Mouse (Mus musculus) lung, postnatal 0 days (tissue): Measurements from ENCODE around the gene Serpina5. TPM values are rescaled to one million over a fixed set of nuclear protein-coding genes. Genes with fewer than 3 reads are reported as not detected.

Experiments used
- ATAC-seq: fragments of 200-750 bp; cut with Nextera tagmentation; 2 replicates; pipeline ENCODE4 v1.8.0; 2017; ENCODE audit warnings: moderate library complexity
- DNase-seq: peaks from one replicate; pipeline ENCODE4 v3.0.0-alpha.2; 2016; ENCODE audit warnings: low spot score
- H3K27ac ChIP-seq: fragments of 300-500 bp; sonication (generic); 2 replicates; pipeline ENCODE4 v1.5.1; 2014; ENCODE audit warnings: antibody characterized with exemption, mild to moderate bottlenecking, low read length, mixed read lengths
- H3K27me3 ChIP-seq: fragments of 300-500 bp; sonication (generic); replicated peaks from 2 replicates; pipeline ENCODE4 v1.6.1; 2014; ENCODE audit warnings: low read length, mixed read lengths; ENCODE audit not compliant: insufficient read depth
- H3K36me3 ChIP-seq: fragments of 300-500 bp; sonication (generic); 2 replicates; pipeline ENCODE4 v1.6.1; 2014; ENCODE audit warnings: low read length, mixed read lengths; ENCODE audit not compliant: insufficient read depth
- H3K4me1 ChIP-seq: fragments of 300-500 bp; sonication (generic); 2 replicates; pipeline ENCODE4 v1.6.1; 2014; ENCODE audit warnings: antibody characterized with exemption, low read depth, low read length, mixed read lengths; ENCODE audit not compliant: insufficient read depth
- H3K4me2 ChIP-seq: fragments of 300-500 bp; sonication (generic); replicated peaks from 2 replicates; pipeline ENCODE4 v1.6.1; 2014; ENCODE audit warnings: low read depth, mild to moderate bottlenecking, low read length, moderate library complexity, mixed read lengths
- H3K4me3 ChIP-seq: fragments of 300-500 bp; sonication (generic); 2 replicates; pipeline ENCODE4 v1.5.1; 2014; ENCODE audit warnings: low read depth, low read length
- H3K9ac ChIP-seq: fragments of 300-500 bp; sonication (generic); replicated peaks from 2 replicates; pipeline ENCODE4 v1.6.1; 2014; ENCODE audit warnings: low read depth, mild to moderate bottlenecking
- H3K9me3 ChIP-seq: fragments of 300-500 bp; sonication (generic); 2 replicates; pipeline ENCODE4 v1.6.1; 2016; ENCODE audit warnings: low read length, mixed read lengths
- CTCF ChIP-seq: IDR thresholded peaks from 2 replicates; pipeline ENCODE4 v1.5.1; 2016; ENCODE audit warnings: antibody characterized with exemption, mild to moderate bottlenecking
- EP300 ChIP-seq: IDR thresholded peaks from 2 replicates; pipeline ENCODE4 v1.6.1; 2016; ENCODE audit warnings: antibody characterized with exemption, mild to moderate bottlenecking, control low read depth
- WGBS: fragments of 180-500 bp; shearing (Covaris S2); extraction: QIAGEN DNeasy Blood & Tissue Kit; methylation state at CpG from one replicate; pipeline ENCODE4 v1.1.7; 2014; 5-methylcytosine and 5-hydroxymethylcytosine counted together
- polyA plus RNA-seq: library from polyadenylated mRNA; unstranded; fragments of >200 nt; fragmentation: Nextera tagmentation; extraction: Ambion mirVana; gene quantifications from 2 replicates; pipeline ENCODE4 v1.2.1, GENCODE M21; 2015

The Serpina5 gene
- polyA plus RNA-seq, 1 experiment from 2014 or later: not detected

- Histone ChIP-seq H3K4me3 (no peak overlapping the region), H3K27ac (no peak overlapping the region), H3K4me2 (no peak overlapping the region), H3K4me1 (no peaks in the 10 kb centered on the region), H3K27me3 (no peaks in the 10 kb centered on the region), H3K9ac (no peak overlapping the region), H3K36me3 (no peaks in the 10 kb centered on the region), H3K9me3 (no peaks in the 10 kb centered on the region)
- TF ChIP-seq EP300: no peak
- TF ChIP-seq CTCF: no peak
- DNase-seq: no peak
- WGBS: 51% methylated on average over 4 of the region's 4 CpGs
- no peak for ATAC-seq
Observed at GRCm38 (mm10) chr12:104064532-104064931, 36.4 kb upstream of the Serpina5 start.

- no peaks in the 10 kb centered on the region for H3K9me3 ChIP-seq
- TF ChIP-seq EP300 (no peak), CTCF (no peak)
- DNase-seq: peak; percentile 66
- no peaks in the 10 kb centered on the region for H3K36me3 ChIP-seq
- no peak overlapping the region for H3K4me2 ChIP-seq
- no peak overlapping the region for H3K4me3 ChIP-seq
- ATAC-seq: peak; percentile 70
- H3K27ac ChIP-seq: peak overlapping the region; percentile 54; the same call in 1 of the 2 replicates
- no peaks in the 10 kb centered on the region for H3K4me1 ChIP-seq
- no peaks in the 10 kb centered on the region for H3K27me3 ChIP-seq
- 60% methylated on average over 4 of the region's 4 CpGs for WGBS
- H3K9ac ChIP-seq: no peak overlapping the region
Observed at GRCm38 (mm10) chr12:104064996-104065395, 35.9 kb upstream of the Serpina5 start.

GRCm38 (mm10) chr12:104066241-104066640, 34.7 kb upstream of the Serpina5 start:
- Histone ChIP-seq H3K4me3 (no peak overlapping the region), H3K4me1 (no peaks in the 10 kb centered on the region), H3K9ac (no peak overlapping the region), H3K9me3 (no peaks in the 10 kb centered on the region), H3K27ac (no peak overlapping the region), H3K4me2 (no peak overlapping the region), H3K36me3 (no peaks in the 10 kb centered on the region), H3K27me3 (no peaks in the 10 kb centered on the region)
- WGBS: 20% methylated on average over 8 of the region's 8 CpGs
- ATAC-seq: no peak
- TF ChIP-seq EP300: no peak
- TF ChIP-seq CTCF: peak; percentile 79
- DNase-seq: peak; percentile 59

GRCm38 (mm10) chr12:104067549-104067948, 33.4 kb upstream of the Serpina5 start:
- ATAC-seq: peak; percentile 54
- Histone ChIP-seq H3K9me3 (no peaks in the 10 kb centered on the region), H3K27me3 (no peaks in the 10 kb centered on the region), H3K4me1 (no peaks in the 10 kb centered on the region), H3K4me3 (no peak overlapping the region), H3K27ac (no peak overlapping the region), H3K36me3 (no peaks in the 10 kb centered on the region), H3K9ac (no peak overlapping the region), H3K4me2 (no peak overlapping the region)
- DNase-seq: peak; percentile 77
- 21% methylated on average over 4 of the region's 4 CpGs for WGBS
- TF ChIP-seq EP300 (no peak), CTCF (no peak)

- Histone ChIP-seq H3K4me3 (no peak overlapping the region), H3K27ac (no peak overlapping the region), H3K4me2 (no peak overlapping the region), H3K4me1 (no peaks in the 10 kb centered on the region), H3K27me3 (no peaks in the 10 kb centered on the region), H3K9me3 (no peaks in the 10 kb centered on the region), H3K9ac (no peak overlapping the region), H3K36me3 (no peaks in the 10 kb centered on the region)
- ATAC-seq: peak; percentile 34; the same call in 1 of the 2 replicates
- DNase-seq: peak; percentile 87
- 7% methylated on average over 2 of the region's 2 CpGs for WGBS
- TF ChIP-seq CTCF: peak; percentile 83
- TF ChIP-seq EP300: no peak
Observed at GRCm38 (mm10) chr12:104069620-104070019, 31.3 kb upstream of the Serpina5 start.

- DNase-seq: no peak
Observed at GRCm38 (mm10) chr12:104071708-104072107, 29.2 kb upstream of the Serpina5 start.

GRCm38 (mm10) chr12:104072286-104072685, 28.6 kb upstream of the Serpina5 start:
- Histone ChIP-seq H3K4me1 (no peaks in the 10 kb centered on the region), H3K9me3 (no peaks in the 10 kb centered on the region), H3K4me2 (no peak overlapping the region), H3K27me3 (no peaks in the 10 kb centered on the region), H3K4me3 (no peak overlapping the region), H3K27ac (no peak overlapping the region), H3K9ac (no peak overlapping the region), H3K36me3 (no peaks in the 10 kb centered on the region)
- TF ChIP-seq EP300 (no peak), CTCF (no peak)
- DNase-seq: no peak
- no peak for ATAC-seq
- 60% methylated on average over 5 of the region's 5 CpGs for WGBS

More at GRCm38 (mm10) chr12:104071708-104072107, 29.2 kb upstream of the Serpina5 start:
- no peak for ATAC-seq
- no peak overlapping the region for H3K27ac ChIP-seq
- no peaks in the 10 kb centered on the region for H3K27me3 ChIP-seq
- no peaks in the 10 kb centered on the region for H3K36me3 ChIP-seq
- H3K4me1 ChIP-seq: no peaks in the 10 kb centered on the region
- no peak overlapping the region for H3K4me2 ChIP-seq
- no peak for TF ChIP-seq CTCF
- TF ChIP-seq EP300: no peak
- H3K9ac ChIP-seq: no peak overlapping the region
- H3K9me3 ChIP-seq: no peaks in the 10 kb centered on the region
- H3K4me3 ChIP-seq: no peak overlapping the region
- WGBS: 9% methylated on average over 1 of the region's 1 CpGs
